Mouse (Mus musculus): Measurements from ENCODE around the gene Glis3. TPM values are rescaled to one million over a fixed set of nuclear protein-coding genes. Genes with fewer than 3 reads are reported as not detected.

Gene Glis3
- polyA plus RNA-seq, 2 experiments from 2014 or later, result 0.05 to 0.33 TPM

DNA sequence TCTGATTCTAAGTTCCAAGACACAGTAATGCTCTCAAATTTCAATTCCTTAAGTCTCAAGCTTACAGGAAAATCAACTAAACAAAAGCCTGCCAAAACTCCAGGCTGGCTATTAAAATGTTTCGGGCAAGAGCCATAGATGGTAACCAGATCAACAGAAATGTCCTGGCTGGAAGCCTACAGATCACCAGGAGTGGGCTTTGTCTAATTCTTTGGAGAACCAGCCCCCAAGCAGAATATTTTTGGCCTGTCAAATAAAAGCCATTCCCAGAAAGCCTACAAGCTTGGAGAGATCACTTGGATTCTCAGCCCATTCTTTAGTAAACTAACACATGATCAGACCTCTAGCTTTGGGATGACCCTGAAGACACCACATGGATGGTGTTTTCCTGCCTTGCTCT, 303.5 kb downstream of the Glis3 start:
- ATAC-seq, result no peak

DNA sequence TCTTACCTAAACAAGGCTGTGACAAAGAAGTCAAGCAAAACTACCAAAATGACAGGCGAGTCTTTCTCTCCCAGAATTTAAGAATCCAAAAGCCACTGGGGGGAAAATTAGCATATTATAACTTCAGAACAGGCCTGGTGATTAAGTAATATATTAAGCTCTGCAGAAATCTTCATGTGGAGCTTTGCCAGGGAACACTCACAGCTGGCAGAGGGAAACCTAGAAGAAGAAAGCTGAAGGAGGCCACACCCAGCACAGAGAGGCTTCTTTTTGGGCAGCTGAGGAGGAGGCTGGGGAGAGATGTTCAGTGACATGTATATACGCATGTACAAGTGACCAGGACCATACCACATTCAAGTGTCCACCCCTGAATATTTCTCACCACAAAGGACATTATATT, 304.1 kb downstream of the Glis3 start:
- no peak for ATAC-seq

DNA sequence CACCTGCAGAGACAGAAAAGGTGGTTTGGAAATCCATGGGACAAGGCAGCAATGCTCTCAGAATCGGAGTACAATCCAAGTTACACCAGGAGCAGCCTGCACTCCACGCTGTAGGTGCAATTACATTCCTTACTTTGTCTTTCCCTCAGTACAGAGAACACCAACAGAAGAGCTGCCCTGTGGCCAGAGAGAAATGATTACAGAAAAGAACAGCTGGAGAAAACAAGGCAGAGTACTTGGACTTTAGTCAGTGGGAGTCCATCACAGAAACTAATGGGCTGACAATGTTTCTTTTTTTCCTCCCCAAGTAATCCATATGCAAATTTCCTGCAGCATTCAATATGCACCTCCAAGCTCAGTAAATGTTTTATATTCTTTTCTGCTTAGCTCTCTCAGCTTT, 305.4 kb downstream of the Glis3 start:
- no peak for ATAC-seq

DNA sequence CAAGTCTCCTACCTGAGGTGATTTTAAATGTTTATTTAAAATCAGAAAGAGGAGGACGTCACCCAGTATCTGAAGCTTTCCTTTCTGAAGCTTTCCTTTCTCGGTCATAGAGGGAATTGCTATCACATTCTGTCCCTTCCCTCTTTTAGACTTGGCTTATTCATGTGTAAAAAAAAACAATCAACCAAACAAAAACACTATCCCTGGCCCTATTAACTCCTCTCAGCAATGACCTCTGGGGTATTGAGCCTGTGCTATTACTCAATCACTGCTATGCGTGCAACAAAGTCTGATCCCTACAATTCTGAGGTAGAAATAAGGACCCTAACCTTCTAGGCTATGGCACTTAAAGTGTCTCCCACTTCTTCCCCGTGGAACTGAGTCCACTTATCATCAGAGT, 311.7 kb downstream of the Glis3 start:
- ATAC-seq, result no peak

DNA sequence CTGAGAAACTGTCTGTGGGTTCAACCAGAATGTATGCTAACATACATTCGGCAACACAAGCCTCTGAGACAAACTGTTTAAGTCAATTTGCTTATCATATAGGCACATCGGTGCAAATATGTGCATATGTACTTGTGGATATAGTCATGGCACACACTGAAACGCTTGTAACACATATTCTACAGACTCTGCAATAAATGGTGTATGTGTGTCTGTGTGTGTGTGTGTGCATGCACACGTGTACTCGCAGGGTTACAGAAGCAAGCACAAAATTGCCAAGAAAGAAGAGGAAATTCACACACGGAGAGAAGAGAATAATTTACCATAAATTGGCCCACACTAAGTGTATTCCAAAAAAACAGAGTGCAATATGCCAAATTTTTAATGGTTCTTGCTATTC, 312.6 kb downstream of the Glis3 start:
- ATAC-seq, result no peak

DNA sequence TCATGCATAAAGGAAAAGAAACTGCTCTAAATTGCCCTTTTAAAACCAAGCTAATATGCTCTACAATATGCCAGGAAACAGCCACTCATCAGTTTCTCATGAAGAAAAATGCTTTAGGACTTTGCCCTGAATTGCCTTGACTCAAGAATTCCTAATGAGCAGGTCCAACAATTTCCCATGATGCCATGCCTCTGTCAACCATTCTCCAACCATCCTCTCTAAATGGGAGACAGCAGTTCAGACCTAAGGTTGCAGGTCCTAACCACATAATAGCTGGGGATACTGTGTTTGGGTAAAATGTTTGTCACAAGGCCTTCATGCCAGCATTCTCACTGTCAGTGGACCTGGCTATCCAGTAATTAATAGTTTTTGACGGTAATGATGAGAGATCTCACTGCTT, 313.1 kb downstream of the Glis3 start:
- no peak for ATAC-seq

DNA sequence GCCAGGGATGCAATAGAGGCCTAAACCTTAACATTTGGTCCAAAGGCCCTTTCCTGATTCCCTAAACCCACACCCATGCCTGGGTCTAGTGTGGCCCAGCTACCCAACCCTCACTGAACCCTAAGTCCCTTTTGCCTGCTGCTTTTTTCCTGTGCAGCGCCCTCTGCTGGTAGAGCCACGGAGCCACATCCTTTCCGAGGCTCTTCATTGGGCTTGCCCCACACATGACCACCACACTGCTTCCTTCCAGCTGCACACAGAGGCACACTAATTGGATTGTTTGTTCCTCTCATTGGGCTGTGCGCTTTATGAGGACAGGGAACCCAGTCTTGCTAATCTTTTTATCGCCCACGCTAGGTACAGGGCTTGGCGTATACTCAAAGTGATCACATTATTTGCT, 314.0 kb downstream of the Glis3 start:
- no peak for ATAC-seq

DNA sequence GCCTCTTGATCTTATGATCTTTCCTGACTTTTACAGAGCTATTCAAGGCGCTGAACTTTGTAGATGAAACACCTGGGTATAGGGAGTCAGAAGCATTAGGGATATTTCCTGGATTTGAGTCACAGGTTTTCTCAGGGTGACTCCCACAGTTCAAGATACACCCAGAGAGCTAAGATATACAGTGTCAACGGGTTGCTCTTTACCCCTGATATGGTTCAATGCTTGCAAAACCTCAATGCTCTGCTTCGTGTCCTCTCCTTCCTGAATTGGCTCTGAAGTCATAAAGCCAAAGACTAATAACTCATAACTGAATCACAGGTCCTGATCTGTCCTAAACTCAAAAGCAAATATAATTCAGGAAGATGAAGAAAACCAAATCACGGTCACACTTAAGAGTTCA, 319.0 kb downstream of the Glis3 start:
- ATAC-seq, result no peak

DNA sequence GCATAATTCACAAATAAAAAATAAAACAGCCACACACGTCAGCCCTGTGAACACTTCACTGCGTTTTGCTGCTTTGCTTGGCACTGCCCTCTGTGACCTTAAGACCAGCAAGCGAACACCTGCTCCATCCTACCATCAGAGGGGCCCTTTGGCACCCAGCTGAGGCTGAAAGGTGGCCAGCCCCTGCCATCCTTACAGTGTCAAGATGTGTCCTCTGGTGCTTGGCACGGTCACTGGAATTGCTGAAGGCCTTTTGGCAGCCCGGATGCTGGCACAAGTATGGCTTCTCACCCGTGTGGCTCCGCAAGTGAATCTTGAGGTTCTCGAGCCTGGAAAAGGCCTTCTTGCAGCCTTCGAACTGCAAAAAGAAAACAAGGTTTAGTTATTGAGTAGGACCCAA, 322.3 kb downstream of the Glis3 start:
- no peak for ATAC-seq

DNA sequence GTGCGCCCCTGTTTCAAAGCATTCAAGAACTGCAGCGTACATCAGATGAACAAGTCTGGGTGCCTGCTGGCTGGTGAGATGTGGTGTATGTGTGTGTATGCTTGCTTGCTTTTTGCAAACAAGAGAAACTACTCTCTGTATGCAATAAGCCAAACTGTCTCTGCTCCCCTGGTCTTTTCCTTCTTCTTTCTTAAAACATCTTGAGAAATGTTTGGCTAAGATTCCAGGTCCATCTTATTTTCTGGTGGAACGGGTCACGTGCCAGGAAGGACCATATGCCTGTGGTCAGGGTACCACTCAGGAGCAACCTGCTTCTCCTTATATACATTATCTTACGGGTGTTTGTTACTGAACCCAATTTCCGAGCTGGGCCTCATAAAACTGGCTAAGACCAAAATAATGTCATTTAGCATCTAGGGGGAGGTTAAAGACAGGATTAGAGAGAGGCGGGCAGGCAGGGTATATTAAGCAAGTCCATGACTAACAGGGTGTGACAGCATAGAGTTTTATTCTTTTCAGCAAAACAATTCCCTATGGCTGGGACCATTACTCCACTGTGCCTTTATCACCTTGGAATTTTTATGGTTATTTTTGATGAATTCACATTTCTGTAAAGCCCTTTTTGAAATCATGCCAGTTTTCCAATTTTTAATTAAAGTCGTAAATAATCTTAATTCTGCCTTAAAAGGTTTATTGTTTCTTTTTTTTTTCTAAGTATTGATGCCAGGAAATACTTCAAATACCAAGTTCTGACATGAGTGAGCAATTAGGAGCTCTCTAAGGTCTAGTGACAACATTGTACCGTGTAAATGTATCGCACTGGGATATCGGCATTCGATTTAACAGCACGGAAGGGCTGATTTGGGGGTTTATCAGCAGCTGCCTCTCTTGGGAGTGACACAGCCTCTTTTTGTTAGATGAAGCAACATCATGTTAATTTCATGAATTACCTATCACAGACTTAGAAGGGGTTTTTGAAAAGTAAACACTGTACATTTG, 328.5 kb downstream of the Glis3 start:
- ATAC-seq, result no peak

DNA sequence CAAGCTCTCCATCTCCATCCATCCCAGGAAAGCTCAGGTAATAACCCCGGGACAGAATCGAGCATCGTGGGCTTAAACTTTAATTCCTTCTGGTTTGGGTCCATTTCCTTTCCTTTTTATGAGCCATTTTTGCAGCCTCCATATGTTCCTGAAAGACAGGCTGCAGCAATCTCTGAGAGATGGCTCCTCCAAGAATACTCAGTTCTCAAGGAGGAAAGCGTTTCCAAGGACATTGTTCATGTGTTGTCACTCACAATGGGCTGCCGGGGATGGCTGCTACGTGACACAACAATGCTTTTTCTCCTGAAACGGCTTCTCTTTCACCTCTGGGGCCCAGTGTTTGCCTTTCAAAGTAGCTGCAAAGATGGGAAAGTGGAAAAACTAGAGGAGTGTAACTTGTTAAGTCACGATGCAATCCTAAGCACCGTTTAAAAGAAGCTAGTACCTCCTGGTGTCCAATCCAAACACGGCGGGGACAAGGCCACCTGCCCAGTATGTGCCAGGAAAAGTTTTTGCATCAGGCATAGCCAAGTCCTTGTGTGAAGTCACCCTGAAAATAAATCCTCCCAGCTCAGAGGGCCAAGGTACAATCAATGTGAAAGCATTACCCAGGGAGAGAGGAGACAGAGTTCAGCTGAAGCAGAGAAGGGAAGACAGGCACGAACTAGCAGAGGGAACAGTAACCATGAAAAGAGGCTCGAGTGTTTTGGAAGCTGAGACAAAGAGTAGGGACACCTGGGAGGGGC, 332.6 kb downstream of the Glis3 start:
- ATAC-seq, result no peak

DNA sequence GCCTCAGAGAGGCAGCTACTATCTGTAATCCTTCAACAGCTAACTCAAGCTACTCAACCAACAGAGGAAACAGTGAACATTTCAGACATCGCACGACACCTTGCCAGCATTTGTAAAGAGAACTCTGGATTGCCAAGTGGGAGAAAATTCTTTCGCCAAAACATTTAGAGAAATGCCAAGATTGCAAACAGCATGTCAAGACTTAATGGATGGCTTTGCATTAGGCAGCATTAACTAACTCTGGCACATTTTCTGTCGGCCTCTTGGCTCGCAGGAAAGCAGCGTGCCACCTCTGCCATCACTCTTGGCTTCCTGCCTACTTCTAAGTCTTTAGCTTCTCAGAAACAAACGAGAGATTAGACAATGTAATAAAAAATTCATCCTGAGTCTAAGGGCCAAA, 336.2 kb downstream of the Glis3 start:
- ATAC-seq, result no peak

DNA sequence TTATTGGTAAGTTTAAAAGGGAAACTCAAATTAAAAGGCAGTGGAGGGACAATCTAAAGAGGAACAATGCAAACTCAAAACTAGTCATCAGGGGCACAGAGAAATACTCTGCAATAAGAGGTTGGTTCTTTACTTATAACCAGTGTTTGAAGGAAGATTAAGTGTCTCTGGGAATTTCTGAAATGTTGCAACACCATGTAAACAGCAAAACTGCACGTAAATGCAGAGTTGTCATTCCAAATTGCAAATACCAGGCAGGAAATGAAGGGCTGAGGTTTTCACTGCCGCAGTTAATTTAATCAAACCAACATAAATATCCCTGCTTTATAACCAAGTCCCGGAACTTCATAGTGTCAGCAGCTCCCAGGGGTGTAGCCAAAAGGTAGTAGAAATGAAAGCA, 342.3 kb downstream of the Glis3 start:
- no peak for ATAC-seq

DNA sequence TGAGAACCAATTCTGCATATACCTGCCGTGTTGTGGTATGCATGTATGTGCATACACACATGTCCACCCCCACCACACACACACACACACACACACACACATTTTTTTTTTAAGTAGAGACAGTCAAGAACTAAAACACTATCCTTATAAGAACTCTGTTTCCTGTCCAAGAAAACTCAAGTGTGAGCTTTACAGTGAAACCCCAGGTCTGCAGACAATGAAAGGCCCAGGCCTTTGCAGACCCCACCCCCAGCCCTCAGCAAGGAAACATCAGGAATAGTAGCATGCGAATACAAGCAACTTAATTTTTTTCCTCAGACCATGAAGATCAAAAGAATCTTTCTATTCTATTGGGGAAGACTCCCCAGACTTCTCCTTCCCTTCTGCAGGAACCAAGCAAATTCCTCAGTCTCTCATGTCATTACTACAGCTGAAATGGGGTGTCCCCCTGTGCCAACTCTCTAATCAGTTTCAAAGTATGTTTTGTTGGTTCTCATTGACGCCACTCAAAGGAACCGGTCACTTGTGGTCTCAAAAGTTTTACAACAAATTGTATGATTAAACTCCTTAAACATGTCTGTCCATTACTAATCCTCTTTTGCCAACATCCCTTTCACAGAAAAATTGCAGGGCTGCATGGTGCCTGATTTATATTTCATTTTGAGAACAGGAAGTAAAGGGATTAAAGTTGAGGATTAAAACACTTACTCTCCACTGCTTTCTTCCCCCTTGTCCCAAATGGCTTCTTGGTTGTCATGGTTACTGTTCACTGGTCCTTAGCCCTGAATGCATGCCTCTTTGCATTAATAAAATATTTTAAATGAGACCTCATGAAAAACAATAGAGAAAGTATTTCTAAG, 343.0 kb downstream of the Glis3 start:
- no peak for ATAC-seq

DNA sequence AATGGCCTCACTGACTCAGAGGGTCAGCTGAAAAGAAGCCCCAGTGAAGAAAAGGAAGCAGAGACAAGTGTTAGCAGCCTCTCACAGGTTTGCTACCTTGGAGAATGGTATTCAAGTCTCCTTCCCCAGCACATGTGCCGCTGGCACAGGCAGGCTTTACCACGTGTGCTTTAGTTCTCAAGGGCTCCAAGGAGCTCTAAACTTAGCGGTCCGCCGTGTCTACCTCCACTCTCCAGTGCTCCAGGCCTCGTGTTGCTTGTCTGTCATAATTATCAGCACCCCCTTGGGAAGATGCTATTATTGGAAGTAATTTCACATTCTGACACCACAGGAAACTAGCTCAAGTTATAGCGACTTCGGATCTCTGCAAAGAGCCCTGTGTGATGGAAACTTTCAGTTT, 344.0 kb downstream of the Glis3 start:
- ATAC-seq, result no peak

DNA sequence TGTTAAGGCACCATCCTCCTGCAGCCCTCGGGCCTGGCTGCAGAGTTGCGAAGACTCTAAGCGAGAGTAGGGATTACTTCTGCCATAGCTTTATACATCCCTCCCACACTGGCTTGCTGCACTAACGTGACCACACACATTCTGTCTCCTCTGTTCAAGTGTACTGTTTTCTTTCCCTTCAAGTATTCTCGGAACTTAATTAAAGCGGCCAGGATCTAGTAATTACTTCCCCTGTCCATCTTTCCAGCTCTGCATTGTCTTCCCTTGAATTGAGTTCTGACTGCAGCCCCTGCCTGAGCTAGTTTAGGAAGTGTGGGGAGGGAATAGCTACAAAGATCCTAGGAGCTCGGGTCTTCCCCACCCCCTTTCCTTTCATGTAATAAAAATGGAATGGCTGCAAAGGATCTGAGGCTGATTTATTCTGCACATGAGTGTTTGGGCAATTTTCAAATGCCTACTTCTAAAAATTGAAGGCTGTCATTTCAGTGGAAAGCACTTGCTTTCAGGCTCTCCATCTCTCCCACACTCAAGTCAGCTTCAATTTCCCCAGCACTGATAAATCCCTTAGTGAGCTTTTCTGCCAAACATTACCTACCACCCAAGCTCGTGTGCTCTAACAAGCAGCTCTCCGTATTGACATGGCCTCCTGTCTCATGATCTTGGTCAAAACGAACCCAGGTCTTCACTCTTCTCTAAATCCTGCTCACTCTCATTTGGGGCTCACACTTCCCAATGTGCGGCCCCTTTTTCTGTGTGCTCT, 346.7 kb downstream of the Glis3 start:
- ATAC-seq, result no peak

DNA sequence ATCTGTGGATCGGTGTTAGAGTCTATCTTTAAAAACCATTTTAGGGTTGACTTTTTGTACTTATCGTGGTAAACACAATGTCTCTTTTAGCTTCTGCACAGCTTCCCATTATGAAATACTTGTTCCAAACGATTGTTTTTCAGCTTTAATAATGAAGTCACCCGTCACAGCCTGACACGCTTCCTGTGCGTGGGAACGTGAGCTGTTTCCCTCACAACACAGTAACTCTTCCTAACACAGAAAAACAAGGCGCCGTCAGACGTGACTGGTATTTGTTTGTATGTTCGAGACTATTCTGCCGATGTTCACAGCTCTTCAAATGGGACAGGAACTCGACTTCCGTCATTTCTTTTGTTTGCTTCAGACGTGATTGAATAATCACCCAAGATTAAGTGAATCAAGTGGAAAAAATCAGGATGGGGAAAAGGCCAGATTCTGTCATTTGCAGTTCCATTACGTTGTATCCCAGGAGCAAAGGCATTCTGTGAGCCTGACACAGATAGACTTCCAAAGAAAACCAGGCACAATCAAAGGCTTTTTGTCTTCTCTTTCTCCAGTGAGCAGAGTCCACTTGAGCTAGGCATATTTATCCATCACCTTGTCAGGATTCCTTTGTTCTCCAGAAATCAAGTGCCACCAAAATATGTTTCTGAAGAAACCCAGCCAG, 351.3 kb downstream of the Glis3 start:
- no peak for ATAC-seq

DNA sequence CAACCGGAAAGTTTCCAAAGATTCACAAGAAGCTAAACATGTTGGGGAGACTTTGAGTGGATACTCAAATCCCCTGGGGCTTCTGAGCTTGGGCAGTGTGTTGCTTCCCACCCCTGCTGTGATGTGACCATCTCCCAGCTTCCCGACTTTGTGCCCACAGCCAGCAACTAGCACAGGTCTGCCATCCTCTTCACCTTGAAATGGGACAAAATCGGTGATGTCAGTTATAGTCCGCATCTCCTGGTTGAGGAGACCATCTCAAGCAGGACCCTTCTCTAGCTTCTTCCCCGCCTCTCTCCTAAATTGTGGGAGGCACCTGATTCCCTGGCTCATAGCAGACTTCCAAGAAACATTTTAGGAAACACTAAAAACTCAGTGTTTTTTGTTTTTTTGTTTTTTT, 352.3 kb downstream of the Glis3 start:
- no peak for ATAC-seq

DNA sequence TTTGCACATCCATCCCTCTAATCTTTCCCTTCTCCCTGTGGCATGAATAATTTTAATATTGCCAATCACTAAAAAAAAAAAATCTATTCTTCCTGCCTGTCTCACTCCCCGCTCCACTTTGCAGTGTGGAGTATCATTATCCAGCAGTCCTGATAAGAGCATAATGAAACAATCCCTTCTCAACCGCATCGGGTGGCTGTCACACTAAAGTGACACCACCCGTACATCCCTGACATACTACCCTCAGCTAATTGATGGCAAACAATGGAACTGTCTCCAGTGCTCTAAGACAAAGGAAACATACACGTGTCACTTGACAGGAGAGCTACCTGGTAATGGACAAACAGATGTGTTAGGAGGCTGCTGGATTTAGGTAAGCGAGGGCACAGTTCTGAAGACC, 373.8 kb downstream of the Glis3 start:
- ATAC-seq, result no peak

DNA sequence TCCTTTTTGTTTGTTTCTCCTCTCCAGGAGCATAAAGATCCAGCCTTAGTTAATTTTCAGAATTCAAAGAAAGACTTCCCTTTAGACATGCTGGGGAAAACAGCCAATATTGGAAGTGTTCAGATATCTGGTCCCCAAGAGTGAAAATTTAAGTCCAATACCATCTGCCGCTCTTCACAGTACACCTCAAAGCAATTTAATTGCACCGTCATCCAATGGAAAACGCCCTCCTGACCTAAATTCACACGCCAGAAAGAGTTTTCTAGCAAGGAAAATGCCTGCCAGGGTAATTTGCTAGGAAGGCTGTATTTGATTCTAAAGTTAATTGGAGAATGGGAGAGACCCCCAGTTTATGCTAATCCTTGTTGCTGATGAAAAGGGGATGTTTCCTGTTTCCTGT, 374.4 kb downstream of the Glis3 start:
- ATAC-seq, result no peak

DNA sequence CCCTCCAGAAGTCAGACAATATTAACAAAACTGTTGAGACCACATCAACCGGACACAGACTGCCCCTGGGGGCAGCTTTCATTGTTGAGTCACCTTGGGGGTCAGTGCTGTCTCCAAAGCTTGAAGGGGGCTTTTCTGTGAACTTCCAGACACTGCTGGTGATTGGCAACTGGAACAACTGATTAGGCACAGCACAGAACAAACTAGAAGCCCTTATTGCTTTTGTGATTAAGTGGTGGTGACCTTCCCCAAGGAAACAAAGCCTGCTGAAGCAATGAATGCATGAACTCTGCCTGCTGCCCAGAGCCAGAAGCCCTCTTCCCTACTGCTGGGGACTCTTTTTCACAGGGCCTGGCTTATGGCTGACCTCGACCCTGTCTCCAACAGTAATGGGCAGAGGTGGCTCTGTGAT, 377.0 kb downstream of the Glis3 start:
- no peak for ATAC-seq

DNA sequence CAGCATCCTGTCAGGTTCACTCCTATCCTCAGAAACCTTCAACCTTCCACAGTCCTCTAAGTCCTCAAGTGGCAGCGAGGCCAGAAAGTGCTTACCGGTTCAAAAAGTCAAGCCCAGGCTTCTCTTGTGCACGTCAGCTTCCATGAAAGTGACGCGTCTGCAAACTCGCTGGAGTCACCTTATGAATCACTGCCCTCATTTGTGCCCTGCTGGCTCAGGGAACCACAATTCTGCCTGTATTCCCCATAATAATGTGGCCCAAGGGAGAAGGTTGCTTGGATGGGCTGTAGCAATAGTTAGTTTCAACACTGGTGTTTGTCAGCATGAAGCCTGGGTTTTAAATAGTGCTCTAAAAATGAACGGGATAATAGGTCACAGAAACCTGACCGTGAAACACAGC, 379.7 kb downstream of the Glis3 start:
- no peak for ATAC-seq

Measured in CD4-positive, CD25-positive, alpha-beta regulatory T cell, adult 4 months (primary cell).